Mouse (Mus musculus) G1E (cell line): ENCODE data around the gene Tuba4a.

ENCODE experiments used
- CTCF ChIP-seq: IDR thresholded peaks from 2 replicates; pipeline ENCODE4 v1.5.1; 2012; ENCODE audit warnings: low read depth, low read length, inconsistent platforms, mixed read lengths
- GATA1 ChIP-seq: IDR thresholded peaks from 2 replicates; pipeline ENCODE4 v1.6.1; 2012; ENCODE audit warnings: borderline replicate concordance, low read length, inconsistent platforms, mixed read lengths
- POLR2AphosphoS5 ChIP-seq: IDR thresholded peaks from 2 replicates; pipeline ENCODE4 v1.6.1; 2012; ENCODE audit warnings: low read depth, low read length, inconsistent platforms; ENCODE audit not compliant: insufficient replicate concordance

GRCm38 (mm10) chr1:75187126-75187525 is 32.5 kb downstream of the Tuba4a start:
- TF ChIP-seq CTCF (no peak), GATA1 (no peak), POLR2AphosphoS5 (no peak)
